Mouse (Mus musculus) embryonic facial prominence, embryonic 13.5 days (tissue): ENCODE data around the gene Nudcd3. TPM values are rescaled to one million over a fixed set of nuclear protein-coding genes. Genes with fewer than 3 reads are reported as not detected.

Source experiments
- ATAC-seq: fragments of 200-750 bp; cut with Nextera tagmentation; 2 replicates; pipeline ENCODE4 v1.8.0; 2017; ENCODE audit warnings: low read depth; ENCODE audit not compliant: insufficient number of reproducible peaks, insufficient read depth, low FRiP score, low TSS enrichment
- H3K27ac ChIP-seq: fragments of 300-500 bp; sonication (generic); 2 replicates; pipeline ENCODE4 v1.5.1; 2015; ENCODE audit warnings: moderate library complexity, mild to moderate bottlenecking, inconsistent platforms
- H3K27me3 ChIP-seq: fragments of 300-500 bp; sonication (generic); 2 replicates; pipeline ENCODE4 v1.6.1; 2015; ENCODE audit warnings: mild to moderate bottlenecking, inconsistent platforms
- H3K36me3 ChIP-seq: fragments of 300-500 bp; sonication (generic); 2 replicates; pipeline ENCODE4 v1.6.1; 2015; ENCODE audit warnings: mild to moderate bottlenecking, inconsistent platforms
- H3K4me1 ChIP-seq: fragments of 300-500 bp; sonication (generic); 2 replicates; pipeline ENCODE4 v1.6.1; 2015; ENCODE audit warnings: inconsistent platforms
- H3K4me2 ChIP-seq: fragments of 300-500 bp; sonication (generic); 2 replicates; pipeline ENCODE4 v1.6.1; 2015; ENCODE audit warnings: moderate library complexity, mild to moderate bottlenecking, inconsistent platforms
- H3K4me3 ChIP-seq: fragments of 300-500 bp; sonication (generic); 2 replicates; pipeline ENCODE4 v1.5.1; 2015; ENCODE audit warnings: mild to moderate bottlenecking, inconsistent platforms
- H3K9ac ChIP-seq: fragments of 300-500 bp; sonication (generic); 2 replicates; pipeline ENCODE4 v1.6.1; 2015; ENCODE audit warnings: mild to moderate bottlenecking, inconsistent platforms
- H3K9me3 ChIP-seq: fragments of 300-500 bp; sonication (generic); 2 replicates; pipeline ENCODE4 v1.6.1; 2016; ENCODE audit warnings: inconsistent platforms
- WGBS: fragments of 180-500 bp; shearing (Covaris S2); methylation state at CpG from one replicate; pipeline ENCODE4 v1.1.7; 2015; ENCODE audit warnings: mixed read lengths; 5-methylcytosine and 5-hydroxymethylcytosine counted together
- polyA plus RNA-seq: library from polyadenylated mRNA; unstranded; fragments of >200 nt; fragmentation: Nextera tagmentation; extraction: Ambion mirVana; gene quantifications from 2 replicates; pipeline ENCODE4 v1.2.1, GENCODE M21; 2015

Nudcd3 gene
- polyA plus RNA-seq, 1 experiment from 2014 or later = 42.6 TPM

DNA sequence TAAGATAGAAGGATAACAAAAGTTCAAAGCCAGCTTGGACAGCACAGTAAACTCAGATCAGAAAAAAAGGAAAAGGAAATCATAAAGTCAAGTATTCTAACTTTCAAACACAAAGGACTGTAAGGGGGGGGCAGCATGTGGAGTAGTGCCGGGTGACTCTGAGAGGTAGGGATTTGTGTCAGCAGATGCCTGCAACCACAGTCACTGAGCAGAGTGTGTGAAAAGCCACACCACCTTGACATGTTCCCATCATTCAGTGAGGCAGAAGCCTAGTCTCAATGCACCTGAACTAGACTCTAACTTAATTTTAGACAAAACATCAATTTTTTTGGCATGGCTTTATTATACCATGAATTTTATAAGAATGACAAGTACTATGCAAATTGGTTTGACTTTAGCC lies 24.7 kb downstream of the Nudcd3 start:
- no peak overlapping the region for H3K27ac ChIP-seq
- no peaks in the 10 kb centered on the region for H3K9me3 ChIP-seq
- H3K4me2 ChIP-seq = no peak overlapping the region
- H3K9ac ChIP-seq = no peak overlapping the region
- H3K27me3 ChIP-seq = no peaks in the 10 kb centered on the region
- no peaks in the 10 kb centered on the region for H3K36me3 ChIP-seq
- no peak overlapping the region for H3K4me3 ChIP-seq
- WGBS = 74% methylated on average over 1 of the region's 1 CpGs
- ATAC-seq = no peak
- H3K4me1 ChIP-seq = peaks cover 19% of the 10 kb centered on the region

DNA sequence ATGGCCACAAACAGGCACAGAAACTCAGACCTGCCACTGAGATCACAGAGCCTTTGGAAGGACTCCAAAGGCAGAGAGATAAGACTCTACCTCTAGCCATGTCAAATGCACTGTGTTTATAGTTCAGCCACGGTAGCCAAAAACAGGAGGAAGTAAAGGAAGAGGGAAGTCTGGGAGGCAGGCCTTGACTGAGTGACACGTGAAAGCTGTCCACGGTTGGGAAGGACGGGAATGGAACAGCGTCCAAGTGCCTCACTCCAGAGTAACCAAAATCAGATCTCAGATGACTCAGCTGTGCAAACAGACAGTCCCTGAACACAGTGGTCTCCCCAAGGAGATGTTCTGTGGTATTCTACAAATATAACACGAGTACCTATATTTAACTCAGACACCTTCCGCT lies 25.5 kb downstream of the Nudcd3 start:
- ATAC-seq = no peak

GRCm38 (mm10) chr11:6169041-6169663 lies 31.1 kb downstream of the Nudcd3 start:
- ATAC-seq = no peak
- H3K4me2 ChIP-seq = no peak overlapping the region
- no peaks in the 10 kb centered on the region for H3K9me3 ChIP-seq
- no peaks in the 10 kb centered on the region for H3K27me3 ChIP-seq
- WGBS = 84% methylated on average over 2 of the region's 2 CpGs
- H3K9ac ChIP-seq = no peak overlapping the region
- H3K4me3 ChIP-seq = no peak overlapping the region
- no peaks in the 10 kb centered on the region for H3K4me1 ChIP-seq
- H3K27ac ChIP-seq = 0 out of 2 replicates have a peak overlapping the region, but pooled peaks have one; percentile 23
- H3K36me3 ChIP-seq = no peaks in the 10 kb centered on the region

More for the DNA sequence above, 25.5 kb downstream of the Nudcd3 start:
- no peak overlapping the region for H3K27ac ChIP-seq
- no peaks in the 10 kb centered on the region for H3K36me3 ChIP-seq
- H3K4me3 ChIP-seq = no peak overlapping the region
- H3K27me3 ChIP-seq = no peaks in the 10 kb centered on the region
- WGBS = 69% methylated on average over 7 of the region's 7 CpGs
- no peak overlapping the region for H3K9ac ChIP-seq
- H3K4me1 ChIP-seq = peaks cover 17% of the 10 kb centered on the region
- no peaks in the 10 kb centered on the region for H3K9me3 ChIP-seq
- H3K4me2 ChIP-seq = no peak overlapping the region

DNA sequence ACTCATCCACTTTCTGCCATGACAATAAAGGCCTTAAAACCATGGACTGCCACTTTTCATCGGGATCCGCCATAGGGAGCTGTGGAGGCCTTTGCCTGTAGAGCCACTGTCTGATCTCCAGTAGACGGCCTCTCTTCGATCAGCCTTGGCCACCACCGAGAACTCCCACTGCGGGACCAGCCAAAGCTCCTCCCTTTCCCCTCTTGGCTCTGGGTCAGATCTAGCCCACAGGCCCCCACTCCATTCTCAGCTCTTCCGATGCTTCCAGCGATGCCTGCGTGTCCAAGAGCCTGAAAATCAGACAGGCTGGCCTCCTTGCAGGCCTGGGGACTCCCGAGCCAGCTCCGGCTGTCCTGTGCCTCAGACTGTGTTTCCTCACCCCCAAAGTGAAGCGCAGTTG lies 33.9 kb downstream of the Nudcd3 start:
- Histone ChIP-seq H3K36me3 (no peaks in the 10 kb centered on the region), H3K27me3 (no peaks in the 10 kb centered on the region), H3K9ac (no peak overlapping the region), H3K9me3 (no peaks in the 10 kb centered on the region), H3K4me2 (no peak overlapping the region), H3K4me3 (no peak overlapping the region), H3K4me1 (no peaks in the 10 kb centered on the region), H3K27ac (no peak overlapping the region)
- no peak for ATAC-seq
- 95% methylated on average over 12 of the region's 12 CpGs for WGBS

GRCm38 (mm10) chr11:6165391-6166081 lies 34.7 kb downstream of the Nudcd3 start:
- Histone ChIP-seq H3K4me1 (peaks cover 6% of the 10 kb centered on the region; the same call in 1 of the 2 replicates), H3K9me3 (no peaks in the 10 kb centered on the region), H3K4me3 (no peak overlapping the region), H3K4me2 (no peak overlapping the region), H3K27ac (no peak overlapping the region), H3K27me3 (no peaks in the 10 kb centered on the region), H3K9ac (no peak overlapping the region), H3K36me3 (no peaks in the 10 kb centered on the region)
- WGBS = 92% methylated on average over 7 of the region's 7 CpGs
- no peak for ATAC-seq

GRCm38 (mm10) chr11:6164781-6165180 lies 35.4 kb downstream of the Nudcd3 start:
- no peaks in the 10 kb centered on the region for H3K36me3 ChIP-seq
- H3K9ac ChIP-seq = no peak overlapping the region
- no peak overlapping the region for H3K4me2 ChIP-seq
- H3K27ac ChIP-seq = no peak overlapping the region
- ATAC-seq = no peak
- H3K4me1 ChIP-seq = peaks cover 7% of the 10 kb centered on the region; the same call in 1 of the 2 replicates
- WGBS = 90% methylated on average over 7 of the region's 7 CpGs
- H3K27me3 ChIP-seq = no peaks in the 10 kb centered on the region
- H3K4me3 ChIP-seq = no peak overlapping the region
- no peaks in the 10 kb centered on the region for H3K9me3 ChIP-seq

- Histone ChIP-seq H3K27me3 (no peaks in the 10 kb centered on the region), H3K4me1 (peaks cover 7% of the 10 kb centered on the region; the same call in 1 of the 2 replicates), H3K4me3 (no peak overlapping the region), H3K9me3 (no peaks in the 10 kb centered on the region), H3K36me3 (no peaks in the 10 kb centered on the region), H3K4me2 (no peak overlapping the region), H3K9ac (no peak overlapping the region), H3K27ac (no peak overlapping the region)
- 93% methylated on average over 12 of the region's 12 CpGs for WGBS
- ATAC-seq = no peak
Measured at GRCm38 (mm10) chr11:6163706-6164105, 36.5 kb downstream of the Nudcd3 start.

DNA sequence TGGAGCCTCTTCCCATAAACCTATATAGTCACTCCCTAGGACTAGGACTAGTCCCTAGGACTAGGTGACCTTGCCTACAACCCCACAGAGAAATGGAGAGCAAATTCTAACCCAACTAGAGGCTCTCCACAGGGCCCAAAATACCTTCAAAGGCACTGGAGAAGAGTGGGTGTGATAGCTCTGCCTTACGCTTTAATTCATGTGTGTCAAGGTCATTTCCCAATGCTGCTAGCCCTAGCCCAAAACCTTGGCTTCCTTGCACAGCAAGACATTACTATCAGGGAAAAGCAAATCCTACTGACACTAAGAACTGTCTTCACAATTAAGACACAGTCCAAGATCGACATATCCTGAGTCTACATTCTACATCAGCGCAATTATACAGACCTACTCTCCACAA lies 37.2 kb downstream of the Nudcd3 start:
- H3K9ac ChIP-seq = no peak overlapping the region
- peaks cover 7% of the 10 kb centered on the region; the same call in 1 of the 2 replicates for H3K4me1 ChIP-seq
- no peak for ATAC-seq
- no peak overlapping the region for H3K4me3 ChIP-seq
- 96% methylated on average over 3 of the region's 3 CpGs for WGBS
- no peaks in the 10 kb centered on the region for H3K27me3 ChIP-seq
- H3K36me3 ChIP-seq = no peaks in the 10 kb centered on the region
- no peak overlapping the region for H3K27ac ChIP-seq
- no peak overlapping the region for H3K4me2 ChIP-seq
- no peaks in the 10 kb centered on the region for H3K9me3 ChIP-seq

GRCm38 (mm10) chr11:6161549-6161948 lies 38.7 kb downstream of the Nudcd3 start:
- ATAC-seq = no peak
- no peaks in the 10 kb centered on the region for H3K36me3 ChIP-seq
- peaks cover 8% of the 10 kb centered on the region for H3K4me1 ChIP-seq
- no peak overlapping the region for H3K9ac ChIP-seq
- H3K4me3 ChIP-seq = no peak overlapping the region
- no peak overlapping the region for H3K4me2 ChIP-seq
- no peaks in the 10 kb centered on the region for H3K9me3 ChIP-seq
- H3K27ac ChIP-seq = no peak overlapping the region
- no peaks in the 10 kb centered on the region for H3K27me3 ChIP-seq

GRCm38 (mm10) chr11:6160663-6161271 lies 39.4 kb downstream of the Nudcd3 start:
- no peak for ATAC-seq
- 79% methylated on average over 3 of the region's 3 CpGs for WGBS
- Histone ChIP-seq H3K4me3 (no peak overlapping the region), H3K27me3 (no peaks in the 10 kb centered on the region), H3K9me3 (no peaks in the 10 kb centered on the region), H3K9ac (no peak overlapping the region), H3K36me3 (no peaks in the 10 kb centered on the region), H3K4me1 (peaks cover 11% of the 10 kb centered on the region), H3K27ac (no peak overlapping the region), H3K4me2 (no peak overlapping the region)

- 90% methylated on average over 4 of the region's 4 CpGs for WGBS
- ATAC-seq = no peak
- no peaks in the 10 kb centered on the region for H3K36me3 ChIP-seq
Measured at GRCm38 (mm10) chr11:6159704-6160275, 40.4 kb downstream of the Nudcd3 start.

More at GRCm38 (mm10) chr11:6159704-6160275, 40.4 kb downstream of the Nudcd3 start:
- peaks cover 14% of the 10 kb centered on the region for H3K4me1 ChIP-seq
- H3K4me2 ChIP-seq = no peak overlapping the region
- H3K4me3 ChIP-seq = no peak overlapping the region
- no peak overlapping the region for H3K9ac ChIP-seq
- no peaks in the 10 kb centered on the region for H3K9me3 ChIP-seq
- no peak overlapping the region for H3K27ac ChIP-seq
- no peaks in the 10 kb centered on the region for H3K27me3 ChIP-seq
